Mouse (Mus musculus) testis, postnatal 14 days (tissue): ENCODE results near the gene Helz2.

Experiments used
- DNase-seq: peaks from one replicate; pipeline ENCODE4 v3.0.0; 2021; ENCODE audit warnings: low spot score

Helz2 gene

GRCm38 (mm10) chr2:181238091-181238610 is 3.7 kb downstream of the Helz2 start:
- no peak for DNase-seq

DNA sequence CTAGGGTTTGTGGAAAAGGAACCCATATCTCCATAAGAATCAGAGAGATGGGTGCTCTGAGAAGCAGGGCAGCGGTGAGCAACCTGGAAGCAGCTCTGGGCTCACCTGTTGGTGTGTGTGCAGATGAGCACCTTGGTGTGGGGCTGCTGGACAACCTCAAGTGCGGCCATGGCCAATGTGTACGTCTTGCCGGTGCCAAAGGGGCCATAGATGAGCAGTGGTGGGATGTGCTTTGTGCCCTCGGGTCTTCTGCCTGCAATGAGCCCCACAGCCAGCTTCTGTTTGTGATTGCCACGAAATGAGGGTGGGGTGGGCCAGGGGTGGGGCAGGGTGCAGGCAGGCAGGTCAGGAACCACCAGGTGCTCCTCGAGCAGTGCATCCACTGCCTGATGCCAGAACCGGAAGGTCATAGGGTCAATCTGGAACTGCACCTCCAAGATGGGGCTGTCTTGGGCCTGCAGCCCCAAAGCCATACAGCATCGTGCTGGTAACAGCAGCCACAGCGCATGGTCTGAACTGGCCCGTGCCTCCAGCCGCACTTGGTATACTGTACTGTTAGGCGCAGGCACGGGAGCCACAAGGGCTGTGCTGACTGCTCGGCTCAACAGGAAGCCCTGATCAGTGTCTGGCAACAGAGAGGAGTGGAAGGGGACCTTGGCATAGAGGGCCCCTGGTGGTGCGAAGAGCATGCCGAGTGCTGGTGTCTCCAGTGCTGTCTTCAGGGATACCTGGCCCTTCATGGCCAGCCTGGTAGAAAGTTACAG is 4.4 kb downstream of the Helz2 start:
- no peak for DNase-seq

DNA sequence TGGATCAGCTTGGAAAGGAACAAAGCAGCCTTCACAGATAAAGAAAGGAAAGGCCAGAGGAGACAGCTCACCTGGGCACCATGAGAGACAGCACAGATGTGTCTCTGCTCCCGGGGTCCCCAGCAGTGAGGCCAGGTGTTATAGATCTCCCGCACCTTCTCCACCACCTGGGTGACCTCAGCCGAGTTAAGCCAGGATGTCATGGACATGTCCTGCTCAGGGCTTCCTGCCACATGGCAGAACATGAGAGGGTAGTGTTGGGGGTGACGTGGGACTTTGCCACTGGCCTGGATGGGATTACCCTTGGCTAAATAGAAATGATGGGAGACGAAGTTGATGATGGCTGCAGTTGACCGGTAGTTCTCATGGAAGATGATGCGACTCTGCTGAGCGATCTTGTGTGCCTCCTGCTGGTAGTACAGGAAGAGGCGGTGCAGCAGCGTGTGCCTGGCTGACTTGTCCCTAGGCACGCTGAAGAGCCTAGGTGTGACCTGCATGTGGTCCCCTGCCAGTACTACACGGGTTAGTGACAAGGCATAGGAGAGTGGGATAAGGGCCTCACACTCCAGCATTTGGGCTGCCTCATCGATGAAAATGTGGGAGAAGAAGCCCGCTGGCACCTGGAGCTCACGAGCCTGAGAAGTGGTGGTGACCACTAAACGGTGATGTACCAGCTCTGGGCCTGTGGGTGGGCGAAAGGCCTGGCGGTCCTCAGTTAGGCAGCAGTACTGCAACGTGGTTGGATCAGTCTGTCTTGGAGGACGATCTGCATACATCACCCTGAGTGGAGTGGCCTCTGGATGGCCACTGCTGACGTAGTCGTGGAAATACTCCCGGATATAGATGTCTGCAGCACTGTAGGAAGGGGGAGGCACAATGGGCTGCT is 5.9 kb downstream of the Helz2 start:
- DNase-seq, result no peak

DNA sequence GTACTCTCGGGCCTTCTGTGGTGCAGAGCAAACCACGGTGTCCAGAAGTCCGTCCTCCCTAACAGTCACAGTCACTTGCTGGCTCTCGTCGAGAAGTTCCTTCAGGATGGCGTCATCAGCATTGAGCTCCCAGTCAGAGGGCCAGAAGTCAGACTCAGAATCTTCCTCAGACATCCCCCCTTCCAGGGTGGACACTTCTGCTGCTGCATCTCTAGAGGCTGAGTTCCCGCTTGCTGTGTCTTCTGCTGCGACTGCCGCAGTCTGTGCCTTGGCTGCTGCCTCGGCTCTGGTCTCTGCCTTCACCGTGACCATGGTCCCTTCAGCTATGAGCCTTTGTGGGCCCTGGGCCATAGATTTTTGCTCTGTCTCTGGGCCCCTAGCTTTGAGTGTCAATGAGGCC is 7.1 kb downstream of the Helz2 start:
- no peak for DNase-seq

GRCm38 (mm10) chr2:181233443-181233842 is 8.4 kb downstream of the Helz2 start:
- no peak for DNase-seq

- no peak for DNase-seq
Observed at GRCm38 (mm10) chr2:181231171-181231570, 10.7 kb downstream of the Helz2 start.

DNA sequence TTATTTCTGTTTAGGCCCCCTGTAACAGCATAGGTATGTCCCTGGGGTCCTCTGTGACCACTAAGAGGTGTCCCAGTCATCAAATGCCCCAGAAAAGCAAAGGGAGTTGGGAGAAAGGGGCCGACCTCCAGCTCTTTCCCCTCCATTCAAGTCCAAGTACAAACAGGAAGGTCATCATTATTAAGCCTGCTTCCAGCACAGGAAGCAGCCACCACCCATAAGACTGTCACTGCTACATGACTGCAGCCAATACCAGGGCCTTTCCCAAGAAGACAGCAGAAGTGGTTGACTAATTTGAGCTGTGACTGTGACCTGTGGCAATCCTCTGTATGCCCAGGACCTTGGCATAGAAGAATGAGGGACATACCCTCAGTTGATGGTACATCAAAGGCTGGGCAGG is 13.5 kb downstream of the Helz2 start:
- DNase-seq, result no peak

DNA sequence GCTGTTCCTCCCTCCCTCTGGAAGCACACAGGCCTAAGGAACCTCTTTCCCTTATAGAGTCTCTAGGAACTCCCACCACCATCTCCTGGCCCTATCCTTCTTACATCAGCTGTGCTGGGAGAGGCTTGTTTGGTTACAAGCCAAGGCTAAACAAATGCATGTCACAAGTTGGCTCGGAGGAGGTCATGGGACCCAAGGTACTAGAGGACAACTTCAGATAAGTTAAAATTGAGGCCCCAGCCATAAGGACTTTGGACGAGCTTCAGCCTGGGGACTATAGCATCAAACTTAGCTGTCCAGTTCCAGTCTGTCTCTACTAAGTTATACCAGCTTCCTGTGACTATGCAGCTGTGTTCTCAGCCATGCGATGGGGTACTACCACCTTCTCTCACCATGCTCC is 14.7 kb downstream of the Helz2 start:
- DNase-seq, result no peak

DNA sequence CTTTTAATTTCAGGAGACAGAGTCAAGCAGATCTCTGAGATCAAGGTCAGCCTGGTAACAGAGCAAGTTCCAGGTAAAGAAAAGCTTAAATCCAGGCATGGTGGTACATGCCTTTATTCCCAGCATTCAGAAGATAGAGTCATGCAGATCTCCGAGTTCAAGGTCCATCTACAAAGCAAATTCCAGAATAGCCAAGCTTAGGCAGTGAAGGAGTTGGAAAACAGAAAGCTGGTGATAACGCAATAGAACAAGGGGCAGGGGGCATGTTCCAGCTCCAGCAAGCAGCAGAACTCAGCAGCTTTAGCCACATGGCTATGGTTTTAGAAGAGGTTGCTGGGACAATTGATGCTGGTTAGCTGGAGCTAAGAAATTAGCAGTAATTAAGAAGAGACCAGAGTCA is 16.8 kb downstream of the Helz2 start:
- no peak for DNase-seq

- no peak for DNase-seq
Observed at GRCm38 (mm10) chr2:181220361-181220760, 21.5 kb downstream of the Helz2 start.

DNA sequence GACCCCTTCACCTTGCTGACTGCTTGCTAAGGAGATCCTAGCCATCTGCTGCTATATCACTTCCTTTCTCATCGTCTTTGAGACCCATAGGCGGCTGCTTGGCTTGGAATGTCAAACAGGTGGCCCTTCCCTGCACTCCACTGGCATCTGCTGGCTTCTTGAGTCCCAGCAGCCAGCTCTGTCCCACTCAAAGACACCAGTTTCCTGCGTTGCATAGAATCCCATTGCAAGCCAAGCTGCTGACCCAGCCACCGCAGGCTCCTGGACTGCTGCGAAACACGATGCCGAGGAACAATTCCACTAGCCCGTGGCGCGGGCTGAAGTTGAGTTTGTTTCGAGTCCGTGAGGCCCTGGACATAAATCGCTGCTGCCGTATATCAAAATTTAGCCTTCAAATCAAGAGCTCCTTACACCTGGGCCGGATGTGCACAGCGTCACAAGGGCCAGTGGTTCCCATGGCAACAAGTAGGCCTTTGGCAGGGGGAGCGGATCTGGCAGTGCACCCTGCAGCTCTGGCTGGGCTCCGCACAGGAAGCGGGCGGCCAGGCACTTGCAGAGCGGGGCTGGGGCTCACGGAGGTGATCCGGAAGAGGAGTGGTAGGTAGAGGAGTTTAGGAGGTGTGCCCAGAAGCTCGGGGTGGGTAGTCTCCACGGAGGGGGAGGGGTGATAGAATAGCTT is 22.1 kb downstream of the Helz2 start, which contains the start of gene Fndc11:
Gene Fndc11 (plus strand): TSS at position 476 of the 679 bp plus-strand sequence.
- peak; percentile 73 for DNase-seq

DNA sequence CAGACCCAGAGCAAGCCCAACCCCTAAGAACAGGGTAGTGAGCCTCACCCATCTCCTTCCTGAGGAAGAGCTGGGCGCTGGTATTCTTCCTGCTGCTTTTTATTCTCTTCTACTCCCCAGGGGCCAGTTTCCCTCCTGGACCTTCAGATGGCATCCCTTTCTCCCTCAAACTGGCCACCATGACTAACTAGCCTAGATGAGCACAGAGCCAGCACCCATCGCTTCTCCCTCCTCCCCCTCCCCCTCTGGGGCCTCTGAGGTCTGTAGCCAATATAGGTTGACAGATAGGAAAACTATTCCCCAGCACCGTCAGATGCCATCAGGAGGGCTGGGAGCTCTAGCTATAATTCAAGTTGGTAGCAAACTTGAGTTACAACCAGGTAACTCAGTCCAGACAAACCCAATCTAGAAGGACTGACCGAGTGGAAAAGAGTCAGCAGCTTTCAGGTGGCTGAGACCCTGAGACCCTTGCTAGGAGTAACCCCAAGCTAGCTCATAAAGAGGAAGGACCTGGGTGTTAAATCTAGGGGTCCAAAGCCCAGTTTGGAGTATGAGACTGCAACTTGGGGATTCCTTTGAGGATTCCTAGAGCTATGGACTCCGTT is 22.8 kb downstream of the Helz2 start:
- DNase-seq, result no peak

DNA sequence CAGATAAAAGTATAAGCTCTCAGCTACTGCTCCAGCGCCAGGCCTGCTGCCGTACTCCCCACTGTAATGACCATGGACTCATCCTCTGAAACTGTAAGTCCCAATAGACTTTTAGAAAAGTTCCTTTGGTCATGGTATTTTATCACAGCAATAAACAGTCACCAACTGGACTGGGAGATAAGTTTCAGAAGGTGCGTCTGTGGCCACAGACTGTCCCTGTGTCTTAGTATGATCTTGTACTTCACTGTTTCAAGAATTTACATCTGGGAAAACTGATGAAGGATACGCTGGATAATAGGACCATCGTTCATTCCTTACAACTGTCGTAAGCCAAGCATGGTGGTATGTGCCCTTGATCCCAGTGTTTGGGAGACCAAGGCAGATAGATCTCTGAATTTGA is 25.8 kb downstream of the Helz2 start:
- DNase-seq, result no peak

DNA sequence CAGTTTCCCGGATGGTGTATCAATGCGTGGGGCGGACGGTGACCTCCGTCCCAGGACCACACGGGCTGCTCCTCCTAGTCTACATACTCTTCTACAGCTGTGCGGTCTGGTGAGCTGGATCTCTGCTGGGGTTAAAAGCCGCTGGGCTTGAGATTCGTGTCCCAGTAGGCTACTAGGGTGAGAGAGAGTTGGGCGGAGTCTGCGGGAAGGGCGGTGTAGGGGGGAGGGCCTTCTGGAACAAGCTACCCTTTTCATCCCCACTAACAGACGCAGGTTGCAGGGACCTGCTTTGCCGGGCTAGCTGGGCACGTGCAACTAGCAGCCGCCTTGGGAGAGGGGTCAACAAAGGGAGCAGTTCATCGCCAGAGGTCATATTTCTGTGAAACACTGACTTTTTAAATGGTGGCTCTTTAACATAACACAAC is 28.8 kb downstream of the Helz2 start, which contains the start of gene Srms:
Gene Srms (minus strand): TSS at position 165 of the 425 bp plus-strand sequence.
- DNase-seq, result no peak

GRCm38 (mm10) chr2:181212389-181213020 is 29.3 kb downstream of the Helz2 start:
- DNase-seq, result no peak

DNA sequence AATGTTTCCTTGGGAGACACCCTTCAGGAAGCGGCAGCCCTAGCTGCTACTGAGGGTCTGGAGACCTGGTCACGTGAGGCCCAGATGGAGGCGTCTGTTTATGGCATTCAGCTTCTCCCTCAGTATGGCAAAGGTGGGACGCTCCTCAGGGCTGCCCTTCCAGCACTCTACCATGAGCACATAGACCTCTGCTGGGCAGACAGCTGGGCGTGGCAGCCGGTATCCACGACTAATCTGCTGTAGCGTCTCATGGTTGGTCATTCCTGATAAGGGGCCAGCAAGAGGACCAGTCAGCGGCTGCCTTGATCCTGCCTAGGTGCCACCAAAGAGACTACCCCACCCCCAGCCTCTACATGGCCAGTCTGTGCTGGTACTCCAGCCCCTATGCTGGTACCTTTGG is 35.7 kb downstream of the Helz2 start:
- DNase-seq, result no peak

GRCm38 (mm10) chr2:181205678-181206077 is 36.1 kb downstream of the Helz2 start:
- DNase-seq, result no peak

GRCm38 (mm10) chr2:181202886-181203285 is 38.9 kb downstream of the Helz2 start:
- DNase-seq, result no peak

GRCm38 (mm10) chr2:181202422-181202821 is 39.4 kb downstream of the Helz2 start, which contains the start of gene Ptk6:
TSS of gene Ptk6 (minus strand) at chr2:181202789.
- no peak for DNase-seq

DNA sequence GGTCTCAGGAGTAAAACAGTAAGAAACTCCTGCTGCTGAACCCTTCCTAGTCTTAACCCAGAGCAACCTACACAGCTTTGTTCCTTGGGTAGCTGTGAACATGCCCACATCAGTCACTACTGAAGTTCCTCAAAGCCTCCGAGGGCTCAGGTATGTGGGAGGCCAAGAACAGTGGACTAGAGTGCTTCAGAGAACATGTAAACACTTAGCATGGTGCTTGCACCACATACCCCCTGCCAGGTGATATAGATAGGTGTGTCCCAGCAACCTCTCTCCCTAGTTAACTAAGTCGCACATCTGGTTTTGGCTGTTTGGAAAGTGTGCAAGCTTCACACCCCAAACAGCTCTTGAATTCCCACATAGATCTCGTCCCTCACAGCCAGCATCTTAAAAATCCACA is 40.2 kb downstream of the Helz2 start:
- no peak for DNase-seq

DNA sequence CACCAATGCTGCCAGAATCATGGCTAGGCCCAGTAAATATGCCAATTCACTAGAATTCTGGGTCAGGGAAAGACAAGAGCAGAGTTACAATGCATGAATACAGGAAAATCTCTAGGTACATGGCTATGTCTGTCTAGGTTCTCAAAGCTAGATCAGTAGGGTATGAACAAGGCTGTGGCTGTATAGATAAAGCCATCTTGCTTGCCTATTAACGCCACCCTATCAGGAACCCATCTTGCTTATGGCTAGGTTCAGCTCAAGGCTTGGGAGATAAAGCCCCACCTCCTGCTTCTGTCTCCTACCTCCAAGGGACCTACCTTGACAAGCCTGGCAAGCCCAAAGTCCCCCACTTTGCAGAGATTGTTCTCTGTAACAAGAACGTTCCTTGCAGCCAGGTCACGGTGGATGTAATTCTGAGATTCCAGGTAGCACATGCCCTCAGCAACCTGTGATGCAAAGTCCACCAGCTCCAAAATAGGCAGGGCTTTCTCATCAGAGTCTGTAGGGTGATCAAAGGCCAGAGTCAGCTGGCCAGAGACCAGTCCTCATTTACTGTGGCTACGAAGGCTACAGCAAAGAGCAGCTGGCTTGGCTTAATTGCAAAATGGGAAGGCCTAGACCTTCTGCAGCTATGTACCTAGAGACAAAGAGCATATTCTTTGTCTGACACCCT is 45.1 kb downstream of the Helz2 start:
- no peak for DNase-seq
